Mouse (Mus musculus) thymus, adult 18-20 months (tissue): ENCODE measurements around the gene Garnl3.
A peak's percentile ranks its signal among the peaks of the same experiment; 100 is the strongest.

ENCODE experiments used
- DNase-seq, 2 experiments: peaks; one replicate each; pipeline ENCODE4 v3.0.0; 2022; ENCODE audit warnings: mixed read lengths in 2 of 2

Garnl3 gene

GRCm38 (mm10) chr2:32966689-32967631 is 164.5 kb downstream of the Garnl3 start:
- peak; percentile 52 to 68 for DNase-seq

GRCm38 (mm10) chr2:32966184-32966688 is 165.2 kb downstream of the Garnl3 start:
- DNase-seq: no peak

- DNase-seq: no peak
These were observed 165.8 kb downstream of the Garnl3 start for GRCm38 (mm10) chr2:32965511-32966183.

- DNase-seq: no peak
These were observed 166.6 kb downstream of the Garnl3 start for GRCm38 (mm10) chr2:32964659-32965457.

GRCm38 (mm10) chr2:32963981-32964380 is 167.5 kb downstream of the Garnl3 start:
- no peak for DNase-seq

GRCm38 (mm10) chr2:32963544-32963943 is 167.9 kb downstream of the Garnl3 start:
- no peak for DNase-seq

- DNase-seq: peak; percentile 61 to 78
These were observed 168.6 kb downstream of the Garnl3 start for GRCm38 (mm10) chr2:32962875-32963220.

GRCm38 (mm10) chr2:32962062-32962874 is 169.2 kb downstream of the Garnl3 start:
- DNase-seq: no peak

- DNase-seq: peak; percentile 89 to 93
These were observed 170.1 kb downstream of the Garnl3 start, which contains the start of the genes Rpl12 and Lrsam1 for GRCm38 (mm10) chr2:32961192-32961995. Gene Rpl12 (plus strand): TSS chr2:32961559. Gene Lrsam1 (minus strand): TSS chr2:32961614.

- DNase-seq: no peak
These were observed 171.2 kb downstream of the Garnl3 start for GRCm38 (mm10) chr2:32960273-32960672.

- DNase-seq: no peak
These were observed 174.1 kb downstream of the Garnl3 start for GRCm38 (mm10) chr2:32957344-32957743.

- DNase-seq: no peak
These were observed 176.9 kb downstream of the Garnl3 start for GRCm38 (mm10) chr2:32954581-32954980.

- DNase-seq: no peak
These were observed 184.0 kb downstream of the Garnl3 start for GRCm38 (mm10) chr2:32947454-32947853.

GRCm38 (mm10) chr2:32940483-32940882 is 191.0 kb downstream of the Garnl3 start:
- DNase-seq: no peak

- no peak for DNase-seq
These were observed 192.0 kb downstream of the Garnl3 start for GRCm38 (mm10) chr2:32939418-32939817.

GRCm38 (mm10) chr2:32938741-32939140 is 192.7 kb downstream of the Garnl3 start:
- no peak for DNase-seq
